Mouse (Mus musculus) CH12.LX (cell line): ENCODE measurements around the gene Wnk2. TPM values are rescaled to one million over a fixed set of nuclear protein-coding genes. Genes with fewer than 3 reads are reported as not detected.

Experiments
- DNase-seq: peaks from one replicate; pipeline ENCODE4 v3.0.0-alpha.2; 2013; ENCODE audit errors: extremely low read depth
- H3K27ac ChIP-seq: 2 replicates; pipeline ENCODE4 v1.5.1; 2012; ENCODE audit warnings: low read depth, mild to moderate bottlenecking, control low read depth, moderate library complexity; ENCODE audit not compliant: insufficient read depth
- H3K27me3 ChIP-seq: replicated peaks from 2 replicates; pipeline ENCODE3; 2012; ENCODE audit warnings: inconsistent platforms
- H3K36me3 ChIP-seq, 2 experiments: replicated peaks in 1 of 2; 2 replicates each; pipeline versions ENCODE3 to v1.6.1; 2012; ENCODE audit warnings: inconsistent platforms in 1 of 2, low read length in 1 of 2, mild to moderate bottlenecking in 1 of 2, mixed read lengths in 1 of 2, moderate library complexity in 1 of 2; ENCODE audit not compliant: control insufficient read depth in 1 of 2, insufficient read depth in 1 of 2
- H3K4me1 ChIP-seq, 2 experiments: 2 replicates each; pipeline ENCODE4 v1.6.1; 2012; ENCODE audit warnings: inconsistent platforms in 1 of 2, moderate library complexity in 1 of 2; ENCODE audit not compliant: insufficient read depth in 2 of 2, control insufficient read depth in 1 of 2
- H3K4me2 ChIP-seq: 2 replicates; pipeline ENCODE4 v1.6.1; 2012; ENCODE audit warnings: low read depth, mild to moderate bottlenecking, control low read depth; ENCODE audit not compliant: poor library complexity, insufficient read depth, severe bottlenecking
- H3K4me3 ChIP-seq, 3 experiments: fragments of 150-350 bp in 1 of 3; sonication (generic) in 1 of 3; replicated peaks in 1 of 3; 2 replicates each; pipeline versions ENCODE3 to v1.5.1; 2011 to 2012; ENCODE audit warnings: low read depth in 2 of 3, low read length in 2 of 3, mild to moderate bottlenecking in 2 of 3, moderate library complexity in 2 of 3, control low read depth in 1 of 3, improper control_type of control experiment in 1 of 3, inconsistent platforms in 1 of 3, mixed read lengths in 1 of 3; ENCODE audit not compliant: poor library complexity in 1 of 3
- H3K79me2 ChIP-seq: replicated peaks from 2 replicates; pipeline ENCODE4 v1.6.1; 2012; ENCODE audit warnings: mild to moderate bottlenecking, moderate library complexity; ENCODE audit not compliant: control insufficient read depth, poor library complexity, insufficient read depth, severe bottlenecking; ENCODE audit errors: extremely low read depth
- H3K9ac ChIP-seq: 2 replicates; pipeline ENCODE4 v1.6.1; 2012; ENCODE audit warnings: low read depth, mild to moderate bottlenecking, control low read depth, moderate library complexity; ENCODE audit not compliant: insufficient read depth
- H3K9me3 ChIP-seq: replicated peaks from 2 replicates; pipeline ENCODE3; 2012; ENCODE audit warnings: low read length, inconsistent platforms, mixed read lengths
- BHLHE40 ChIP-seq: IDR thresholded peaks from 2 replicates; pipeline ENCODE4 v1.6.1; 2011; ENCODE audit warnings: mild to moderate bottlenecking, low read depth, low read length, improper control_type of control experiment
- CHD1 ChIP-seq: IDR thresholded peaks from 2 replicates; pipeline ENCODE4 v1.6.1; 2012; ENCODE audit warnings: low read depth, low read length, improper control_type of control experiment, inconsistent platforms
- ELF1 ChIP-seq: IDR thresholded peaks from 2 replicates; pipeline ENCODE4 v1.6.1; 2014; ENCODE audit warnings: low read depth, mild to moderate bottlenecking, inconsistent platforms, low read length, improper control_type of control experiment
- GABPA ChIP-seq: IDR thresholded peaks from 2 replicates; pipeline ENCODE4 v1.6.1; 2012; ENCODE audit warnings: low read depth, low read length, improper control_type of control experiment, inconsistent platforms; ENCODE audit not compliant: insufficient replicate concordance
- IRF4 ChIP-seq: IDR thresholded peaks from 2 replicates; pipeline ENCODE4 v1.6.1; 2014; ENCODE audit warnings: low read depth, mild to moderate bottlenecking, inconsistent platforms, low read length, improper control_type of control experiment
- JUND ChIP-seq: conservative IDR thresholded peaks from 2 replicates; pipeline ENCODE4 v1.6.1; 2011; ENCODE audit warnings: low read depth, low read length, improper control_type of control experiment
- MAFK ChIP-seq: IDR thresholded peaks from 2 replicates; pipeline ENCODE4 v1.6.1; 2011; ENCODE audit warnings: low read length, improper control_type of control experiment; ENCODE audit not compliant: insufficient replicate concordance
- MAX ChIP-seq: IDR thresholded peaks from 2 replicates; pipeline ENCODE4 v1.6.1; 2011; ENCODE audit warnings: low read length, improper control_type of control experiment
- MAZ ChIP-seq: IDR thresholded peaks from 2 replicates; pipeline ENCODE4 v1.6.1; 2012; ENCODE audit warnings: low read depth, mild to moderate bottlenecking, inconsistent platforms, low read length, improper control_type of control experiment, moderate library complexity
- MXI1 ChIP-seq: IDR thresholded peaks from 2 replicates; pipeline ENCODE4 v1.6.1; 2011; ENCODE audit warnings: mild to moderate bottlenecking, low read depth, low read length, improper control_type of control experiment
- POLR2AphosphoS2 ChIP-seq: IDR thresholded peaks from 2 replicates; pipeline ENCODE4 v1.6.1; 2011; ENCODE audit warnings: low read depth, low read length, improper control_type of control experiment
- RCOR1 ChIP-seq: conservative IDR thresholded peaks from 2 replicates; pipeline ENCODE4 v1.6.1; 2012; ENCODE audit warnings: low read depth, mild to moderate bottlenecking, inconsistent platforms, low read length, improper control_type of control experiment
- SIN3A ChIP-seq: IDR thresholded peaks from 2 replicates; pipeline ENCODE4 v1.6.1; 2012; ENCODE audit warnings: low read length, improper control_type of control experiment, inconsistent platforms
- SMC3 ChIP-seq: IDR thresholded peaks from 2 replicates; pipeline ENCODE4 v1.6.1; 2011; ENCODE audit warnings: low read depth, low read length, improper control_type of control experiment
- TBP ChIP-seq: conservative IDR thresholded peaks from 2 replicates; pipeline ENCODE4 v1.6.1; 2011; ENCODE audit warnings: low read depth, low read length, improper control_type of control experiment
- UBTF ChIP-seq: IDR thresholded peaks from 2 replicates; pipeline ENCODE4 v1.6.1; 2012; ENCODE audit warnings: low read depth, mild to moderate bottlenecking, inconsistent platforms, low read length, improper control_type of control experiment, moderate library complexity
- USF1 ChIP-seq: IDR thresholded peaks from 2 replicates; pipeline ENCODE4 v1.6.1; 2014; ENCODE audit warnings: low read depth, mild to moderate bottlenecking, inconsistent platforms, low read length, improper control_type of control experiment
- ZC3H11A ChIP-seq: IDR thresholded peaks from 2 replicates; pipeline ENCODE4 v1.6.1; 2012; ENCODE audit warnings: low read depth, mild to moderate bottlenecking, inconsistent platforms, low read length, improper control_type of control experiment
- ZKSCAN1 ChIP-seq: IDR thresholded peaks from 2 replicates; pipeline ENCODE4 v1.6.1; 2012; ENCODE audit warnings: low read depth, inconsistent platforms, low read length, improper control_type of control experiment, borderline replicate concordance
- dilution Hi-C: fragments of 300-500 bp; cut with MboI; formaldehyde crosslinking; loops from 2 replicates; pipeline ENCODE4 v1.14.3; 2020; ENCODE audit warnings: low sequenced_read_pairs; ENCODE audit not compliant: extremely low pct_unique_long_range_greater_than_20kb, extremely low pct_ligation_motif_present
- in situ Hi-C: fragments of 300-500 bp; cut with MboI; formaldehyde crosslinking; loops from 3 replicates; pipeline ENCODE4 v1.14.3; 2019; ENCODE audit warnings: low sequenced_read_pairs, low pct_ligation_motif_present, low pct_unique_long_range_greater_than_20kb, mixed read lengths
- polyA plus RNA-seq: library from polyadenylated mRNA; unstranded; fragments of >175 nt; gene quantifications from 2 replicates; pipeline ENCODE4 v1.2.1, GENCODE M21; 2012; ENCODE audit warnings: low read depth; ENCODE audit not compliant: insufficient read length
- total RNA-seq, 2 experiments: library from RNA; depleted of rRNA; stranded (reverse); fragments of 300-350 nt in 1 of 2; fragments of >200 nt in 1 of 2; gene quantifications; 2 replicates each; pipeline ENCODE4 v1.2.3; 2012 to 2014

Gene Wnk2
- total and polyA plus RNA-seq, 3 experiments, result 0.04 TPM; not detected in 2

DNA sequence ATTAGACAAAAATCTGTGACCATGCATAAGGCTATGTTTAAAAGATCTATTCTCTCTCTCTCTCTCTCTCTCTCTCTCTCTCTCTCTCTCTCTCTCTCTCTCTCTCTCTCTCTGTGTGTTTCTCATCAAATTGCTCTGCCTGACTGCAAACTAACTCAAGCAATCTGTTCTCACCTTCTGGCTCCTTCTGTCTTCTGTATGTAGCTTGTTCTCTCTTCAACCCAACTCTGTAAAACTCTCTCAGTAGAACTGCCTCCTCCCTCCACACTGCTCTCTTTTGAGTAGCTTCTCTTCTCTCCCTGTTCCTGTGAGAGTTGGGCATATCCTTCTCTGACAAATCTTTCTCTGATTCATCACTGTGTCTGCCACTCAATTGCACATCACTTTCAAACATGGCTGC, 154.9 kb downstream of the Wnk2 start:
- in situ Hi-C loops, result loop anchor here (10.0 kb wide), 2 partner anchors 118 to 338 kb away; partner anchors contain the start of gene Phf2
- TF ChIP-seq RCOR1 (no peak), IRF4 (no peak), POLR2AphosphoS2 (no peak), MXI1 (no peak), UBTF (no peak), BHLHE40 (no peak), MAZ (no peak), ZKSCAN1 (no peak), ZC3H11A (no peak)
- TF ChIP-seq, all 38 proteins: peak for 0
- Histone ChIP-seq H3K27me3 (no peaks in the 10 kb centered on the region), H3K9ac (no peak overlapping the region), H3K36me3 (no peaks in the 10 kb centered on the region), H3K27ac (no peak overlapping the region), H3K4me1 (peaks cover 0 to 14% of the 10 kb centered on the region in 2 experiments; a peak in 3 of 4 replicates), H3K4me2 (no peak overlapping the region), H3K9me3 (no peaks in the 10 kb centered on the region), H3K79me2 (no peaks in the 10 kb centered on the region), H3K4me3 (no peak overlapping the region)
- no peak for DNase-seq
- dilution Hi-C loops, result no loop called here

DNA sequence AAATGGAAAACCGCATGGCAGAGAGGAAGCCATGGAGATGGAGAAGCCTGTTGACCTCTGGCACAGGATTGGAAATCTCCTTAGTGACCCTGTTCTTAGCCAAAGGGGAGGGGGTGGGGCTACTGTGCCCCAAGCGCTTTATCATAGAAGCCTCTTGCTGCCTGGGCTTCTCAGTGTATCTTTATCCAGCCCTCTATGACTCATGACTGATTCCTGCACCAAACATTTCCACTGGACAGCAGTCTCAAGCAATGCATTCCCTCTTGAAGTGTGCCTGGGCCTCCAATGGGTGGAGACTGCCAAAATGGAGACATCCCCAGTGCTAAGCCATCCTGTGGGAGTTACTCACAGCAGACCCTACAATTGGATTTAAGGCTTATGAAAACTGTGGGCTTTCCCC, 157.7 kb downstream of the Wnk2 start:
- H3K9me3 ChIP-seq, result no peaks in the 10 kb centered on the region
- no peak overlapping the region for H3K9ac ChIP-seq
- no peak overlapping the region for H3K4me2 ChIP-seq
- TF ChIP-seq MAX (no peak), GABPA (no peak), USF1 (no peak), CHD1 (no peak), SMC3 (no peak), TBP (no peak), ELF1 (no peak), JUND (no peak), SIN3A (no peak), MAFK (no peak)
- DNase-seq, result no peak
- in situ Hi-C loops (loop anchor here (10.0 kb wide), 2 partner anchors 115 to 335 kb away; partner anchors contain the start of gene Phf2), dilution Hi-C loops (no loop called here)
- H3K4me3 ChIP-seq, result no peak overlapping the region
- H3K79me2 ChIP-seq, result no peaks in the 10 kb centered on the region
- peaks cover 0 to 10% of the 10 kb centered on the region in 2 experiments; a peak in 3 of 4 replicates for H3K4me1 ChIP-seq
- no peaks in the 10 kb centered on the region for H3K27me3 ChIP-seq
- H3K27ac ChIP-seq, result no peak overlapping the region
- no peaks in the 10 kb centered on the region for H3K36me3 ChIP-seq

Other genes with a start within 250 kb of the Wnk2 start
- 82.6 and 83.2 TPM in 2 replicates for gene Fam120a, start 180.0 kb downstream of the Wnk2 start, total RNA-seq (2012; rRNA removed)
- 70.0 and 74.9 TPM in 2 replicates for gene Fam120a, start 180.0 kb downstream of the Wnk2 start, total RNA-seq (2014; rRNA removed)
- 116 and 122 TPM in 2 replicates for gene Fam120a, start 180.0 kb downstream of the Wnk2 start, polyA plus RNA-seq
- 12.7 and 14.2 TPM in 2 replicates for gene Ninj1, start 39.5 kb upstream of the Wnk2 start, total RNA-seq (2012; rRNA removed)
- gene Ninj1, start 39.5 kb upstream of the Wnk2 start, total RNA-seq (2014; rRNA removed), result 18.8 and 21.2 TPM in 2 replicates
- gene Ninj1, start 39.5 kb upstream of the Wnk2 start, polyA plus RNA-seq, result 24.9 and 25.2 TPM in 2 replicates
- 4.9 and 5.2 TPM in 2 replicates for gene Card19, start 68.0 kb upstream of the Wnk2 start, total RNA-seq (2012; rRNA removed)
- gene Card19, start 68.0 kb upstream of the Wnk2 start, total RNA-seq (2014; rRNA removed), result 3.8 and 3.9 TPM in 2 replicates
- gene Card19, start 68.0 kb upstream of the Wnk2 start, polyA plus RNA-seq, result 5.7 and 9.3 TPM in 2 replicates
- gene Susd3, start 100.7 kb upstream of the Wnk2 start, total RNA-seq (2012; rRNA removed), result 7.7 and 12.0 TPM in 2 replicates
- 19.0 and 24.2 TPM in 2 replicates for gene Susd3, start 100.7 kb upstream of the Wnk2 start, total RNA-seq (2014; rRNA removed)
- gene Susd3, start 100.7 kb upstream of the Wnk2 start, polyA plus RNA-seq, result 6.0 and 8.2 TPM in 2 replicates
- 13.6 and 16.1 TPM in 2 replicates for gene Fgd3, start 172.3 kb upstream of the Wnk2 start, total RNA-seq (2012; rRNA removed)
- gene Fgd3, start 172.3 kb upstream of the Wnk2 start, total RNA-seq (2014; rRNA removed), result 8.7 and 9.5 TPM in 2 replicates
- gene Fgd3, start 172.3 kb upstream of the Wnk2 start, polyA plus RNA-seq, result 14.5 and 15.9 TPM in 2 replicates
- gene Bicd2, start 193.6 kb upstream of the Wnk2 start, total RNA-seq (2012; rRNA removed), result 21.0 and 21.3 TPM in 2 replicates
- gene Bicd2, start 193.6 kb upstream of the Wnk2 start, total RNA-seq (2014; rRNA removed), result 16.9 and 18.0 TPM in 2 replicates
- gene Bicd2, start 193.6 kb upstream of the Wnk2 start, polyA plus RNA-seq, result 26.5 and 27.0 TPM in 2 replicates